Mouse (Mus musculus) hindbrain, embryonic 14.5 days (tissue): Measurements from ENCODE around the gene Sgta. TPM values are rescaled to one million over a fixed set of nuclear protein-coding genes. Genes with fewer than 3 reads are reported as not detected.

ENCODE experiments used
- ATAC-seq: fragments of 200-750 bp; cut with Nextera tagmentation; 2 replicates; pipeline ENCODE4 v1.8.0; 2017; ENCODE audit warnings: moderate number of reproducible peaks, mild to moderate bottlenecking, moderate TSS enrichment, moderate library complexity; ENCODE audit not compliant: low FRiP score
- DNase-seq: peaks from one replicate; pipeline ENCODE4 v3.0.0-alpha.2; 2015; ENCODE audit warnings: low spot score
- H3K27ac ChIP-seq: fragments of 300-500 bp; sonication (generic); 2 replicates; pipeline ENCODE4 v1.5.1; 2014; ENCODE audit warnings: mild to moderate bottlenecking, moderate library complexity
- H3K27me3 ChIP-seq: fragments of 300-500 bp; sonication (generic); 2 replicates; pipeline ENCODE4 v1.6.1; 2014; ENCODE audit warnings: mild to moderate bottlenecking, low read length, mixed read lengths; ENCODE audit not compliant: control insufficient read depth, insufficient read depth
- H3K36me3 ChIP-seq: fragments of 300-500 bp; sonication (generic); replicated peaks from 2 replicates; pipeline ENCODE4 v1.6.1; 2014; ENCODE audit not compliant: control insufficient read depth, insufficient read depth
- H3K4me1 ChIP-seq: fragments of 300-500 bp; sonication (generic); replicated peaks from 2 replicates; pipeline ENCODE4 v1.6.1; 2014; ENCODE audit warnings: antibody characterized with exemption, low read length, mixed read lengths; ENCODE audit not compliant: control insufficient read depth, insufficient read depth
- H3K4me2 ChIP-seq: fragments of 300-500 bp; sonication (generic); replicated peaks from 2 replicates; pipeline ENCODE4 v1.6.1; 2014; ENCODE audit warnings: mild to moderate bottlenecking, moderate library complexity
- H3K4me3 ChIP-seq: fragments of 300-500 bp; sonication (generic); replicated peaks from 2 replicates; pipeline ENCODE4 v1.5.1; 2014; ENCODE audit warnings: mild to moderate bottlenecking, low read length
- H3K9ac ChIP-seq: fragments of 300-500 bp; sonication (generic); 2 replicates; pipeline ENCODE4 v1.6.1; 2014
- H3K9me3 ChIP-seq: fragments of 300-500 bp; sonication (generic); 2 replicates; pipeline ENCODE4 v1.6.1; 2016; ENCODE audit warnings: low read length; ENCODE audit not compliant: control insufficient read depth
- WGBS: fragments of 180-500 bp; shearing (Covaris S2); extraction: QIAGEN DNeasy Blood & Tissue Kit; methylation state at CpG from one replicate; pipeline ENCODE4 v1.1.7; 2014; 5-methylcytosine and 5-hydroxymethylcytosine counted together
- microRNA-seq: library from miRNA; unstranded; fragments of <30 nt; microRNA quantifications from one replicate; pipeline ENCODE4, GENCODE M21; 2016
- polyA plus RNA-seq: library from polyadenylated mRNA; unstranded; fragments of >200 nt; fragmentation: Nextera tagmentation; extraction: Ambion mirVana; gene quantifications from 2 replicates; pipeline ENCODE4 v1.2.1, GENCODE M21; 2014

The Sgta gene
- polyA plus RNA-seq, 1 experiment from 2014 or later, result 260 TPM

- Histone ChIP-seq H3K27ac (no peak overlapping the region), H3K4me2 (no peak overlapping the region), H3K27me3 (no peaks in the 10 kb centered on the region), H3K4me1 (peaks cover 17% of the 10 kb centered on the region), H3K9ac (no peak overlapping the region), H3K36me3 (no peaks in the 10 kb centered on the region), H3K4me3 (no peak overlapping the region), H3K9me3 (no peaks in the 10 kb centered on the region)
- ATAC-seq (no peak), DNase-seq (peak; percentile 68)
- WGBS, result 21% methylated on average over 12 of the region's 12 CpGs
Observed at GRCm38 (mm10) chr10:80998778-80999177, 61.2 kb downstream of the Sgta start.

- no peak overlapping the region for H3K4me3 ChIP-seq
- H3K27ac ChIP-seq, result no peak overlapping the region
- 25% methylated on average over 14 of the region's 14 CpGs for WGBS
- no peaks in the 10 kb centered on the region for H3K27me3 ChIP-seq
- peaks cover 17% of the 10 kb centered on the region for H3K4me1 ChIP-seq
- H3K9me3 ChIP-seq, result no peaks in the 10 kb centered on the region
- H3K4me2 ChIP-seq, result no peak overlapping the region
- no peaks in the 10 kb centered on the region for H3K36me3 ChIP-seq
- ATAC-seq, result no peak
- no peak overlapping the region; the same call in 1 of the 2 replicates for H3K9ac ChIP-seq
- no peak for DNase-seq
Observed at GRCm38 (mm10) chr10:80998021-80998420, 62.0 kb downstream of the Sgta start.

DNA sequence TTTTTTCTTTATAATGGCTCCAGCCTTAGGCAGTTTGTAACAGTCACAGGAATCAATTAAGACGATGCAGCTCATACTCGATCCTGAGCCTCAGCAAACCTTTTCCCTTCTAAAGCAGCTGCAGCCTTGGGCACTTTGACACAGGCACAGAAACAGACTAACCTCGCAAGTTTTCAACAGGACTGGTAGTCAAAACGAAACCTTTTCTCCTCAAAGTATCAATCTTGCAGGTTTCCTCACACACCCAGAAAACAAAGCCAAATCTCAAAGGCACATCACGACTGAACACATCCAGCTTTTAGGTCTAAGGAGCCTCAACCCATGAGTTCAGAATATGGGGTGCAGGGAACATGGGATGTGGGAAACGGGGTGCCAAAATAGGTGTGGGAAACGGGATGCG is 62.6 kb downstream of the Sgta start:
- no peaks in the 10 kb centered on the region for H3K27me3 ChIP-seq
- WGBS, result 87% methylated on average over 8 of the region's 8 CpGs
- ATAC-seq (no peak), DNase-seq (no peak)
- H3K9ac ChIP-seq, result no peak overlapping the region
- no peak overlapping the region for H3K27ac ChIP-seq
- no peaks in the 10 kb centered on the region for H3K36me3 ChIP-seq
- no peak overlapping the region for H3K4me3 ChIP-seq
- H3K4me2 ChIP-seq, result no peak overlapping the region
- H3K9me3 ChIP-seq, result no peaks in the 10 kb centered on the region
- peaks cover 17% of the 10 kb centered on the region for H3K4me1 ChIP-seq

DNA sequence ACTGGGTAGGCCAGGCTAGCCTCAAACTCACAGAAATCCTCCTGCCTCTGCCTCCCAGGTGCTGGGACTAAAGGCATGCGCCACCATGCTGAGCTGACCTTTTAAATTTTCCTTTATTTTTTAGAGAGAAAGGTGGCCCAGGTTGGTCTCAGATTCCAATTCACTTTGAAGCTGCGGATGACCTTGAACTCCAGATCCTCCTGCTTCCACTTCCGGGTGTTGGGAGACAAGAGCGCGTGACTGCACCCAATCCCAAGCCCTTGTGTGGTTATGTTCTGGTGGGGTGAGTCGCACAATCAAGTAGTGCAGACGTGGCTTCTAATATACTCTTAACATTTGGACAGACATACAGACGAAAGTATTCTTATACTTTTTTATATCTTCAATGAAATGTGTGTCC is 63.5 kb downstream of the Sgta start:
- peaks cover 17% of the 10 kb centered on the region for H3K4me1 ChIP-seq
- no peak overlapping the region for H3K4me2 ChIP-seq
- no peaks in the 10 kb centered on the region for H3K27me3 ChIP-seq
- H3K36me3 ChIP-seq, result no peaks in the 10 kb centered on the region
- ATAC-seq, result no peak
- DNase-seq, result no peak
- H3K4me3 ChIP-seq, result no peak overlapping the region
- WGBS, result 95% methylated on average over 8 of the region's 8 CpGs
- no peak overlapping the region for H3K9ac ChIP-seq
- H3K9me3 ChIP-seq, result no peaks in the 10 kb centered on the region
- no peak overlapping the region for H3K27ac ChIP-seq

DNA sequence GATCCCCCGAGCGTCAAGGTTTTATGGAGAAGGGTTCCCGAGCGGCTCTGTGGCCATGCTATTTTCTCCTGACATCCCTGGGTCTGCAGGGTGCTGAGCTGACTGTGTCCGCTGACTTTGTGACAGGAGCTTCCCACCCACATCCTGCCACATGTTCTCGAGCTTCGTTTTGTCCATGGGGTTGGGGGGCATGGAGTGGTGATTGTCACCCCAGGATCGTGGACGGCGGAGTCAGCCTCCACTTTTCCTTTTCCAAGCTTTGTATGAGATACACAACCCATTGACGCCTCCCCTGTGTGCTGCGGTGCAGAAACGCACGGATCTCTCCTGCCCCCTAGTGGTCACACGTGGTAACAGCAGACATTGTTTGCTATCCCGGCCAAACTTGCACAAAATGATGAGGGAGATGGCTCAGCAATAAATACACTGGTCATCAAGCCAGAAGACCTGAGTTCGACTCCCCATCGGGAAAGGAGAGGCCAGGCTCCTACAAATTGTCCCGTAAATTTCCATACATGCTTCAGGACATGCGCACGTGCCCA is 64.8 kb downstream of the Sgta start:
- Histone ChIP-seq H3K4me1 (peaks cover 6% of the 10 kb centered on the region; the same call in 1 of the 2 replicates), H3K9me3 (no peaks in the 10 kb centered on the region), H3K9ac (0 out of 2 replicates have a peak overlapping the region, but pooled peaks have one; percentile 20), H3K4me2 (peak overlapping the region; percentile 42), H3K27me3 (no peaks in the 10 kb centered on the region), H3K27ac (no peak overlapping the region), H3K36me3 (no peaks in the 10 kb centered on the region), H3K4me3 (peak overlapping the region; percentile 10; the same call in 1 of the 2 replicates)
- WGBS, result 14% methylated on average over 21 of the region's 21 CpGs
- ATAC-seq (0 out of 2 replicates have a peak, but pooled peaks have one; percentile 29), DNase-seq (peak; percentile 90)

DNA sequence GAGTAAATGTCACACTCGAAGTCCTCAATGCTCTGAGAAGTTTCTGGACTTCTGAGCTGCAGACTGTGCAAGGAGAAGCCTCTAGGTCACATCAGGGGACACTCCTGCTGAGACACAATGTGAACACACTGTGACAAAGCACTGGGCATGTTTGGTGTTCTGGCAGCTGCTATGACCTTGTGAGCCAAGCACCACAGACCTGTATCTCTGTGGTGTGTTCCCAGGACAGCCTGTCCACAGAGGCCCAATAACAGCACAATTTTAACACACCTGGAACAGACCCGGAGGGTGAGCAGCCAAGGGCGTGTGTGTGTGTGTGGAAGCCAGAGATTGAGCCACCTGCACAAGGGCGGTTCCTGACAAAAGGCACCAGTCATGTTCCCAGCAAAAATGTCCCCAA is 65.4 kb downstream of the Sgta start:
- ATAC-seq, result no peak
- Histone ChIP-seq H3K4me2 (no peak overlapping the region), H3K9ac (0 out of 2 replicates have a peak overlapping the region, but pooled peaks have one; percentile 20), H3K4me3 (no peak overlapping the region), H3K4me1 (peaks cover 2% of the 10 kb centered on the region; the same call in 1 of the 2 replicates), H3K9me3 (no peaks in the 10 kb centered on the region), H3K27me3 (no peaks in the 10 kb centered on the region), H3K36me3 (no peaks in the 10 kb centered on the region), H3K27ac (no peak overlapping the region)
- no peak for DNase-seq
- 63% methylated on average over 4 of the region's 4 CpGs for WGBS

Small RNA genes within 50 kb of the gene (microRNA-seq; reads per million reads assigned to microRNA genes)
- gene Mir5615-1 (not detected), gene Mir5615-2 (not detected)

Other genes with a start within 250 kb of the Sgta start
- gene Jsrp1, start 246.7 kb downstream of the Sgta start, polyA plus RNA-seq, result 0.37 and 0.96 TPM in 2 replicates
- 1,195 and 1,204 TPM in 2 replicates for gene Oaz1, start 233.5 kb downstream of the Sgta start, polyA plus RNA-seq
- gene Lingo3, start 216.1 kb downstream of the Sgta start, polyA plus RNA-seq, result 9.9 and 14.3 TPM in 2 replicates
- gene Lsm7, start 205.0 kb downstream of the Sgta start, polyA plus RNA-seq, result 241 and 287 TPM in 2 replicates
- gene Sppl2b, start 204.9 kb downstream of the Sgta start, polyA plus RNA-seq, result 69.3 and 70.3 TPM in 2 replicates
- 0.09 and 0.17 TPM in 2 replicates for gene Tmprss9, start 188.3 kb downstream of the Sgta start, polyA plus RNA-seq
- 311 and 351 TPM in 2 replicates for gene Timm13, start 159.2 kb downstream of the Sgta start, polyA plus RNA-seq
- gene Lmnb2, start 141.9 kb downstream of the Sgta start, polyA plus RNA-seq, result 12.9 and 13.8 TPM in 2 replicates
- 6.2 and 8.0 TPM in 2 replicates for gene Gadd45b, start 130.1 kb downstream of the Sgta start, polyA plus RNA-seq
- 17.7 and 20.9 TPM in 2 replicates for gene Gng7, start 45.2 kb downstream of the Sgta start, polyA plus RNA-seq
- 29.7 and 32.2 TPM in 2 replicates for gene Diras1, start 34.5 kb downstream of the Sgta start, polyA plus RNA-seq
- 33.7 and 33.8 TPM in 2 replicates for gene Slc39a3, start 22.8 kb downstream of the Sgta start, polyA plus RNA-seq
- 35.9 and 37.2 TPM in 2 replicates for gene Thop1, start 9.9 kb upstream of the Sgta start, polyA plus RNA-seq
- 0.09 and 0.32 TPM in 2 replicates for gene Creb3l3, start 38.7 kb upstream of the Sgta start, polyA plus RNA-seq
- gene Map2k2, start 45.7 kb upstream of the Sgta start, polyA plus RNA-seq, result 222 and 230 TPM in 2 replicates
- gene Zbtb7a, start 75.0 kb upstream of the Sgta start, polyA plus RNA-seq, result 12.4 and 14.4 TPM in 2 replicates
- 43.7 and 48.3 TPM in 2 replicates for gene Pias4, start 107.7 kb upstream of the Sgta start, polyA plus RNA-seq
- gene Eef2, start 116.5 kb upstream of the Sgta start, polyA plus RNA-seq, result 413 and 447 TPM in 2 replicates
- 68.2 and 76.7 TPM in 2 replicates for gene Dapk3, start 122.8 kb upstream of the Sgta start, polyA plus RNA-seq
- 0.33 TPM in 1 of 2 replicates, not detected in the other for gene 4930442H23Rik, start 123.7 kb upstream of the Sgta start, polyA plus RNA-seq
- gene Nmrk2, start 141.9 kb upstream of the Sgta start, polyA plus RNA-seq, result 0.14 TPM in 1 of 2 replicates, not detected in the other
- gene Atcay, start 170.7 kb upstream of the Sgta start, polyA plus RNA-seq, result 80.2 and 83.1 TPM in 2 replicates
- 24.2 and 25.4 TPM in 2 replicates for gene Zfr2, start 173.0 kb upstream of the Sgta start, polyA plus RNA-seq
- 30.2 and 37.0 TPM in 2 replicates for gene Matk, start 192.8 kb upstream of the Sgta start, polyA plus RNA-seq
- gene Mrpl54, start 206.8 kb upstream of the Sgta start, polyA plus RNA-seq, result 136 and 142 TPM in 2 replicates
- gene Apba3, start 206.8 kb upstream of the Sgta start, polyA plus RNA-seq, result 26.4 and 31.5 TPM in 2 replicates
- 3.9 and 6.0 TPM in 2 replicates for gene Tjp3, start 231.4 kb upstream of the Sgta start, polyA plus RNA-seq
- gene Pip5k1c, start 232.8 kb upstream of the Sgta start, polyA plus RNA-seq, result 137 and 151 TPM in 2 replicates